Mouse (Mus musculus): ENCODE measurements around the gene Mogs. TPM values are rescaled to one million over a fixed set of nuclear protein-coding genes. Genes with fewer than 3 reads are reported as not detected.

Gene Mogs
- total RNA-seq, 2 experiments from 2014 or later = 24.4 to 27.3 TPM

GRCm38 (mm10) chr6:83118369-83118768 lies 3.1 kb downstream of the Mogs start:
- intact Hi-C loops (cut with DNase I) = loop anchor here (5.0 kb wide), 1 partner anchor 39 kb away; the partner anchor contains the start of genes 1700003E16Rik and Wdr54

GRCm38 (mm10) chr6:83118825-83119733 lies 3.8 kb downstream of the Mogs start:
- intact Hi-C loops (cut with DNase I) = loop anchor here (5.0 kb wide), 1 partner anchor 38 kb away; the partner anchor contains the start of genes 1700003E16Rik and Wdr54
- DNase-seq (ENCODE audit: low spot score in 2 of 2) = no peak

More at GRCm38 (mm10) chr6:83118369-83118768, 3.1 kb downstream of the Mogs start:
- no peak for DNase-seq (ENCODE audit: low spot score in 2 of 2)

- intact Hi-C loops (cut with DNase I) = loop anchor here (5.0 kb wide), 1 partner anchor 38 kb away; the partner anchor contains the start of genes 1700003E16Rik and Wdr54
- no peak for DNase-seq (ENCODE audit: low spot score in 2 of 2)
Observed at GRCm38 (mm10) chr6:83119734-83120051, 4.4 kb downstream of the Mogs start.

- intact Hi-C loops (cut with DNase I) = no loop called here
- peak; percentile 96 to 99 for DNase-seq (ENCODE audit: low spot score in 2 of 2)
Observed at GRCm38 (mm10) chr6:83120930-83121862, 5.9 kb downstream of the Mogs start, which contains the start of gene Wbp1. Wbp1 (minus strand) TSS chr6:83121559.

GRCm38 (mm10) chr6:83121863-83122710 lies 6.8 kb downstream of the Mogs start:
- intact Hi-C loops (cut with DNase I) = no loop called here
- no peak for DNase-seq (ENCODE audit: low spot score in 2 of 2)

GRCm38 (mm10) chr6:83122961-83123360 lies 7.7 kb downstream of the Mogs start:
- DNase-seq (ENCODE audit: low spot score in 2 of 2) = no peak
- intact Hi-C loops (cut with DNase I) = no loop called here

- intact Hi-C loops (cut with DNase I) = no loop called here
- DNase-seq (ENCODE audit: low spot score in 2 of 2) = peak; percentile 89 to 94
Observed at GRCm38 (mm10) chr6:83124851-83125312, 9.6 kb downstream of the Mogs start.

GRCm38 (mm10) chr6:83125331-83125730 lies 10.0 kb downstream of the Mogs start, which contains the start of gene Ino80b:
Ino80b (minus strand) TSS chr6:83125431.
- intact Hi-C loops (cut with DNase I) = no loop called here
- no peak for DNase-seq (ENCODE audit: low spot score in 2 of 2)

GRCm38 (mm10) chr6:83127419-83127818 lies 12.1 kb downstream of the Mogs start:
- DNase-seq (ENCODE audit: low spot score in 2 of 2) = no peak
- intact Hi-C loops (cut with DNase I) = no loop called here

- DNase-seq (ENCODE audit: low spot score in 2 of 2) = no peak
- intact Hi-C loops (cut with DNase I) = no loop called here
Observed at GRCm38 (mm10) chr6:83131469-83132034, 16.3 kb downstream of the Mogs start.

- no peak for DNase-seq (ENCODE audit: low spot score in 2 of 2)
- intact Hi-C loops (cut with DNase I) = no loop called here
Observed at GRCm38 (mm10) chr6:83132176-83132919, 17.1 kb downstream of the Mogs start.

- intact Hi-C loops (cut with DNase I) = no loop called here
- no peak for DNase-seq (ENCODE audit: low spot score in 2 of 2)
Observed at GRCm38 (mm10) chr6:83134226-83134625, 18.9 kb downstream of the Mogs start.

- no peak for DNase-seq (ENCODE audit: low spot score in 2 of 2)
- intact Hi-C loops (cut with DNase I) = no loop called here
Observed at GRCm38 (mm10) chr6:83134951-83135513, 19.7 kb downstream of the Mogs start, which contains the start of gene Rtkn. Rtkn (plus strand) TSS chr6:83135463.

GRCm38 (mm10) chr6:83135571-83136161 lies 20.4 kb downstream of the Mogs start:
- DNase-seq (ENCODE audit: low spot score in 2 of 2) = no peak
- intact Hi-C loops (cut with DNase I) = no loop called here

- intact Hi-C loops (cut with DNase I) = no loop called here
- no peak for DNase-seq (ENCODE audit: low spot score in 2 of 2)
Observed at GRCm38 (mm10) chr6:83136291-83136880, 21.1 kb downstream of the Mogs start.

GRCm38 (mm10) chr6:83136881-83137575 lies 21.7 kb downstream of the Mogs start:
- intact Hi-C loops (cut with DNase I) = no loop called here
- DNase-seq (ENCODE audit: low spot score in 2 of 2) = no peak

Data from left cerebral cortex, postnatal 14 days (tissue).